Mouse (Mus musculus) midbrain, embryonic 14.5 days (tissue): ENCODE data around the gene Ahdc1. TPM values are rescaled to one million over a fixed set of nuclear protein-coding genes. Genes with fewer than 3 reads are reported as not detected.

Source experiments
- ATAC-seq: fragments of 200-750 bp; cut with Nextera tagmentation; 2 replicates; pipeline ENCODE4 v1.8.0; 2017; ENCODE audit warnings: moderate number of reproducible peaks, moderate library complexity; ENCODE audit not compliant: low FRiP score, low TSS enrichment
- DNase-seq: peaks from one replicate; pipeline ENCODE4 v3.0.0-alpha.2; 2015
- H3K27ac ChIP-seq: fragments of 300-500 bp; sonication (generic); replicated peaks from 2 replicates; pipeline ENCODE4 v1.5.1; 2014; ENCODE audit warnings: mild to moderate bottlenecking, low read depth, low read length, moderate library complexity
- H3K27me3 ChIP-seq: fragments of 300-500 bp; sonication (generic); 2 replicates; pipeline ENCODE4 v1.6.1; 2014; ENCODE audit warnings: low read length, control low read depth, mixed read lengths; ENCODE audit not compliant: control insufficient read depth, insufficient read depth
- H3K36me3 ChIP-seq: fragments of 300-500 bp; sonication (generic); 2 replicates; pipeline ENCODE4 v1.6.1; 2014; ENCODE audit warnings: low read length, control low read depth; ENCODE audit not compliant: control insufficient read depth, insufficient read depth
- H3K4me1 ChIP-seq: fragments of 300-500 bp; sonication (generic); 2 replicates; pipeline ENCODE4 v1.6.1; 2014; ENCODE audit warnings: mild to moderate bottlenecking, antibody characterized with exemption, low read length, control low read depth; ENCODE audit not compliant: control insufficient read depth, insufficient read depth
- H3K4me2 ChIP-seq: fragments of 300-500 bp; sonication (generic); 2 replicates; pipeline ENCODE4 v1.6.1; 2014; ENCODE audit warnings: mild to moderate bottlenecking, low read length, moderate library complexity
- H3K4me3 ChIP-seq: fragments of 300-500 bp; sonication (generic); replicated peaks from 2 replicates; pipeline ENCODE4 v1.5.1; 2014; ENCODE audit warnings: low read depth, low read length
- H3K9ac ChIP-seq: fragments of 300-500 bp; sonication (generic); replicated peaks from 2 replicates; pipeline ENCODE4 v1.6.1; 2014; ENCODE audit warnings: mild to moderate bottlenecking, low read length, moderate library complexity
- H3K9me3 ChIP-seq: fragments of 300-500 bp; sonication (generic); 2 replicates; pipeline ENCODE4 v1.6.1; 2016; ENCODE audit warnings: low read length, control low read depth, mixed read lengths; ENCODE audit not compliant: control insufficient read depth
- WGBS: fragments of 180-500 bp; shearing (Covaris S2); extraction: QIAGEN DNeasy Blood & Tissue Kit; methylation state at CpG from one replicate; pipeline ENCODE4 v1.1.7; 2014; 5-methylcytosine and 5-hydroxymethylcytosine counted together
- polyA plus RNA-seq: library from polyadenylated mRNA; unstranded; fragments of >200 nt; fragmentation: Nextera tagmentation; extraction: Ambion mirVana; gene quantifications from 2 replicates; pipeline ENCODE4 v1.2.1, GENCODE M21; 2014

Ahdc1 gene
- polyA plus RNA-seq, 1 experiment from 2014 or later = 13.0 TPM

DNA sequence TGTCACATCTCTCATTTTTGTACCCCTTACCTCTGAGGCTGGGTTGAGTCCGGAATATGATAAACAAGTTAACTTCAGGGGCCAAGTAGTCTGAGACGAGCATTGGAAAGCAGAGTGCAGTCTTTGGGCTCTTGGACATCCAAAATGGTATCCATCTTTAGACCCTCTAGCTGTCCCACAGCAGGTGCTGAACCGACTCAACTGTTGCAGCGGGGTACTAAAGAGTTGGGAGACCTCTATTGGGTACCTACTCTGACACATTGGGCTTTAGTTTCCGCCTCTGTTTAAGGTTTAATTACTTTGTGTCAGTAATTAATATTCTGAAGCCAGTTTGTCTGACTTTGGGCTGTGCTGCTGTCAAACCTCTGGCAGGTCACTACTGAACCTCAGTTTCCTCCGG, 26.7 kb downstream of the Ahdc1 start:
- Histone ChIP-seq H3K27ac (no peak overlapping the region), H3K4me3 (peak overlapping the region; percentile 49; the same call in 1 of the 2 replicates), H3K9me3 (no peaks in the 10 kb centered on the region), H3K4me1 (peaks cover 41% of the 10 kb centered on the region), H3K4me2 (peak overlapping the region; percentile 100), H3K36me3 (no peaks in the 10 kb centered on the region), H3K9ac (no peak overlapping the region), H3K27me3 (peaks cover 22% of the 10 kb centered on the region)
- DNase-seq (no peak), ATAC-seq (no peak)
- WGBS = 26% methylated on average over 6 of the region's 6 CpGs

DNA sequence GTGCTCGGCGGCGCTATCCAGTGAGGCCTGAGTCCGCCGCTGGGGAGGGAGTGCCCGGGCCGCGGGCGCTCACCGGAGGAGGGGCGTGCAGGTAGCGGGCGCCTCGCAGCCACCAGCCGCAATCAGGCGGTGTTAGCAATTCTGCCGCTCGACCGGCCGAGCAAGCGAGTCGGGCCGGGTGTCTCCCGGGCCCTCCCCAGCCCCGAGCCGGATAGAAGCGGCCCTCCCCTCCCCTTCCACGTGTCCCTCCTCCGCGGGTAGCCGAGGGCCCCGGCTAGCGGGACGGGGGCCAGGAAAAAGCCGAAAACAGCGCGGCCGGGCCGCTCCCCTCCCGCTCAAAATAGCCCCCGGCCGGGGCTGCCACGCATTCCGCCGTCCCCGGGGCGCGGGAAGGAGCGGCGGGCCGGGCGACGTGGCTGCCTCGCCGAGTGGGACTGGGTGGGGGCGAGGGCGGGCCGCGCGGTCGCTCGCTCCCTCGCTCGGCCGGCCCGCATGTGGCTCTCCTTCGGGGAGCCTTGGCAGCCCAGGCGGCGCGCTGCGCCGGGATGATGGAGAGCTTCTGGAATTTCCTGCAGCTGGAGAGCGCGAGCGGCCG, 27.6 kb downstream of the Ahdc1 start:
- ATAC-seq = peak; percentile 32; the same call in 1 of the 2 replicates
- no peaks in the 10 kb centered on the region for H3K36me3 ChIP-seq
- DNase-seq = peak; percentile 79
- under 1% methylated on average over 75 of the region's 76 CpGs for WGBS
- no peaks in the 10 kb centered on the region for H3K9me3 ChIP-seq
- H3K9ac ChIP-seq = peak overlapping the region; percentile 70
- H3K4me1 ChIP-seq = peaks cover 49% of the 10 kb centered on the region
- H3K27ac ChIP-seq = peak overlapping the region; percentile 37; the same call in 1 of the 2 replicates
- peaks cover 22% of the 10 kb centered on the region for H3K27me3 ChIP-seq
- H3K4me3 ChIP-seq = peak overlapping the region; percentile 49
- H3K4me2 ChIP-seq = peak overlapping the region; percentile 100

DNA sequence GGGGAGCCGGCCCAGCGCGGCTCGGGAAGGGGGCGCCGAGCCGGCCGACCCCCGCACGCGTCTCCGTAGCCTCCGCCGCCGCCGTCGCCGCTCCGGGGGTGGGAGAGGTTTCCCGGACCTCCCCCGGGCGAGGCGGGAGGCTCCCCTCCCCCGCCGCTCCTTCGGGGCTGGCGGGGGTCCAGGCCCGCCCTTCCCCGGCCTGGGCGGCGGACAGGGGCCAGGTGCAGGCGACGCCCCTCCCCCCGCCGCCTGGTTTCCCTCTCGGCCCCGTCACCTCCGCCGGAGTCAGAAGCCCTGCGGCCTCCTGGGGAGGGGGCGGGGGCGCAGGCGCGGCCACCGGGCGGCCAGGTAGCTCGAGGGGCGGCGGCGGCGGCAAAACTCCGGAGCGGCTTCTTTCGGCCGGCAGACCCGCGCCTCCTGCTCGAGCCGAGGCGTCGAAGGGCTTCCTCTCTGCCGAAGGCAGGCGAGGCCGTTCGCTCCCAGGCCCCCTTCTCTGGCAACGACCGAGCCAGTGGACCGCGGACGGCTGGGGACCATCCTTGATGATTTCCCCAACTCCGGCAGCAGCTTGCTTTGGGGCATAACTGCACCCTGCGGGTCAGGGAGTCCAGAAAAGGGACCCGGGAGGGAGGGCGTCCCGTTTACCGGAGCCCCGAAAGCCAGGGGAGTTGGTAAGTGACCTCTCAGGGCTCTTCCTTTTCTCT, 28.2 kb downstream of the Ahdc1 start:
- Histone ChIP-seq H3K27ac (peak overlapping the region; percentile 37), H3K9me3 (no peaks in the 10 kb centered on the region), H3K9ac (peak overlapping the region; percentile 70), H3K36me3 (no peaks in the 10 kb centered on the region), H3K4me3 (peak overlapping the region; percentile 49), H3K4me2 (peak overlapping the region; percentile 100), H3K27me3 (peaks cover 22% of the 10 kb centered on the region), H3K4me1 (peaks cover 55% of the 10 kb centered on the region)
- DNase-seq = no peak
- no peak for ATAC-seq
- WGBS = under 1% methylated on average over 62 of the region's 77 CpGs

DNA sequence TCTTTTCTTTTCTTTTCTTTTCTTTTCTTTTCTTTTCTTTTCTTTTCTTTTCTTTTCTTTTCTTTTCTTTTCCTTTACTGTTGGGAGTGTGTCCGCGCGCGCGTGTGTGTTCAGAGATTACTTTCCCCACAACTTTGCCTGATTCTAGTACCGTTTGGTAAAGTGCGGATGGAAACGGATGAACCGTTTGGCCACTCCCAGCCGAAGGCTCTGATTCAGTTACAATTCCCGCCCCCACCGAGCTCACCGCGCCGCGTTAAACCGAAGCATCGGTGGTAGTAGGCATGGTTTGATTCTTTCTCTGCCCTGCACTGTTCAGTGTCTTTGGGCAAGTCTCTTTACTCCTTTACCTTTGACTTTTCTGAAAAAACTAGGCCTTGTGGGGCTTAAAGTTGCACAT, 28.8 kb downstream of the Ahdc1 start:
- Histone ChIP-seq H3K9ac (no peak overlapping the region), H3K4me2 (peak overlapping the region; percentile 100), H3K4me1 (peaks cover 61% of the 10 kb centered on the region), H3K36me3 (no peaks in the 10 kb centered on the region), H3K9me3 (no peaks in the 10 kb centered on the region), H3K4me3 (no peak overlapping the region), H3K27ac (no peak overlapping the region; the same call in 1 of the 2 replicates), H3K27me3 (peaks cover 22% of the 10 kb centered on the region)
- DNase-seq (no peak), ATAC-seq (no peak)
- 12% methylated on average over 18 of the region's 18 CpGs for WGBS

DNA sequence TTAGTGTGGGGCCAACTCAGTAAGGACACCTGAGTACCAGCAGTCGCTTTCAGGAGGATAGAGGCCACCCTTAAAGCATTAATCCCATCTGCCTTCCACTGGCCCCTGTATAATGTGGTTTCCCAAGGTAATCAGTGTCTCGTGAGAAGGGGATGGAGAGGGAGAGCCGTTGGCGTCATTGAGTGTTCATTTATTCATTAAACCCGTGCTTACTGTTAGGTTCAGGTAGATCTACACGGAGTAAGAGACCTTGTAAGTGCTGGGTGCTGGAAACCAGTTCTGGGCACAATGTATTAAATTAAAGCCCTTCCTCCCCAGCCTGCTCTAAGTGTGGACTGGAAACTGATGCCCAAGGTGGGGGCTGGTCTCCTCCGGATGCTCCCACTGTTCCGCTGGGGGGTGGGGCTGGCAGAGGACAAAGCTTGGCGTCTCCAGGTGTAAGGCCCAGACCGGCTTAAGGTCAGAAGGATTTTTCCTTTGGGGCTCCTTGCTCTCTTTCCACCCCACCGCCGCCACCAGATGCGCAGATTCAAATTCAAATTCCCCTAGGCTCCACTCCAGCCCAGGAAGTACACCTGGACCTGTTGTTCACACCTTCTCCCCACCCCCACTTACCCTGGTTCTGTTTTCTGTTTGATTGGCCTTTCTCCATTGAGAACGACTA, 29.3 kb downstream of the Ahdc1 start:
- H3K4me3 ChIP-seq = no peak overlapping the region
- H3K4me1 ChIP-seq = peaks cover 66% of the 10 kb centered on the region
- H3K27me3 ChIP-seq = peaks cover 22% of the 10 kb centered on the region
- no peak for ATAC-seq
- H3K4me2 ChIP-seq = peak overlapping the region; percentile 100
- no peaks in the 10 kb centered on the region for H3K36me3 ChIP-seq
- no peak overlapping the region for H3K9ac ChIP-seq
- no peaks in the 10 kb centered on the region for H3K9me3 ChIP-seq
- H3K27ac ChIP-seq = no peak overlapping the region
- DNase-seq = no peak
- WGBS = 42% methylated on average over 14 of the region's 14 CpGs

DNA sequence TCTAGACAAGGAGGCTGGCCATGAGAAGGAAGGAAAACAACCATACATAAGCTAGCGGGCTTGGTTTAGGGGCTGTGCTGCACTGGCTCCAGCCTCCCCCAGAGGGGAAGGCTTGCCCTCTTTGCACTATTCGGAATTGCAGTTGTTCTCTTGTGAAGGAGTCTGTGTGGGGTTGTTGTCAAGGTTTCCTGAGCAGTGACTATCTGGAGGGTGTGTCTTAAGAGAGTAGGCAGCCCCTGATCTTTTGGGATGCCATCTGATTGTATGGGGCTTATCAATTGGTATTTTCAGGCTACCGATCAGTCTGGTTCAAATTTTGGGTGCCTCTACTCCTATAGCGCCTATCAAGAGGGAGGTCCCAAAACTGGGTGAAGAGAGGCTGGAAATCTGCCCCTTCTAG, 31.2 kb downstream of the Ahdc1 start:
- Histone ChIP-seq H3K36me3 (no peaks in the 10 kb centered on the region), H3K27me3 (peaks cover 17% of the 10 kb centered on the region; the same call in 1 of the 2 replicates), H3K9ac (peak overlapping the region; percentile 43; the same call in 1 of the 2 replicates), H3K9me3 (no peaks in the 10 kb centered on the region), H3K27ac (peak overlapping the region; percentile 87), H3K4me1 (peaks cover 85% of the 10 kb centered on the region), H3K4me3 (peak overlapping the region; percentile 12; the same call in 1 of the 2 replicates), H3K4me2 (peak overlapping the region; percentile 53)
- 29% methylated on average over 4 of the region's 4 CpGs for WGBS
- DNase-seq = no peak
- ATAC-seq = no peak

DNA sequence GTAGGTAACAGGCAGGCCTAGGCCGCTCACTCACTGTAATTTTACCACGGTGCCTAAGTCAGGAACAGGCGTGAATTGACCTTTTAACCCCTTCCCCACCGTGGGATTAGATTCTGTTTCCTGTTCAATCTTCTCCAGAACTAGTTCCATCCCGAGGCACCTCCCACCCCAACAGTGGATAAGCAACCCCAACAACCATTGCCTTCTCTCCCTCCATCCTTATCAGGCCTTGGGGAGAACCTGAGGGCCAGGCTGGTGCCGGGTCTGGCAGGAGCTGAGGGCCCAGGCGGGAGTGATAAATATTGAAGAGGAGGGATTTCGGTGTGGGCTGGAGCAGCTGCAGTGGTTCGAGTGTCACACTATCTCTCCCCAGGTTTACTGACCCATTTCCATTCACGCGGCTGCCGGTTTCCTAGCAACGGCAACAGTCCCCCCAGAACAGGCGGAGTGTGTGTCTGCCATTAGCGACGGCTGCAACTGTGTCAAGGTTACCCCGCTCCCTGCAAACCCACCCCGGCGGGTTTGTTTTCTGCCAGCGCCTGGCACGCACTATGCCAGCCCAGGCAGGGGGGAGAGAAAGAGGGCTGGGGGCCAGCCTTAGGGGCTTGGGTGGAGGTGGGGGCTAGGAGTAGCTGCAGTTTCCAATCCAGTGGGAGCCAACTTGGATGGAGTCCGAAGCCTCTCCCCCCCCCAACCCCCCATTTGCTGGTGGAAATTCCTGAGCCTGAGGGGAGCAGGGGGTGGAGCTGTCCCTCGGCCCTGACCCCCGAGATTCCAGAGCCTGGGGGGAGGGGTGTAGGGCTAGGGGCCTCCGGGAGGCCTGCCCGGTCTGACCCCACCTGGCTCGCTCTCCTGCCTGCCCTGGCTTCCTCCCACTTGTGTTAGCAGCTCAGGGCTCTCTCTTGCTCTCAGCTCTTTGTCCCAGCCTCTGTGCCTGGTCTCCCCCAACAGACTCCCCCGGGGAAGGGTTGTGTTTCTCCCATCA, 31.9 kb downstream of the Ahdc1 start:
- Histone ChIP-seq H3K4me1 (peaks cover 92% of the 10 kb centered on the region), H3K36me3 (no peaks in the 10 kb centered on the region), H3K9ac (peak overlapping the region; percentile 43), H3K4me2 (peak overlapping the region; percentile 53), H3K9me3 (no peaks in the 10 kb centered on the region), H3K4me3 (peak overlapping the region; percentile 12; the same call in 1 of the 2 replicates), H3K27ac (peak overlapping the region; percentile 87), H3K27me3 (peaks cover 11% of the 10 kb centered on the region; the same call in 1 of the 2 replicates)
- ATAC-seq = peak; percentile 80
- WGBS = 3% methylated on average over 28 of the region's 28 CpGs
- peak; percentile 89 for DNase-seq
